Mouse (Mus musculus): ENCODE measurements around the gene Clasp1. TPM values are rescaled to one million over a fixed set of nuclear protein-coding genes. Genes with fewer than 3 reads are reported as not detected.

Gene Clasp1
- polyA plus RNA-seq, 1 experiment from 2014 or later: 91.5 TPM

DNA sequence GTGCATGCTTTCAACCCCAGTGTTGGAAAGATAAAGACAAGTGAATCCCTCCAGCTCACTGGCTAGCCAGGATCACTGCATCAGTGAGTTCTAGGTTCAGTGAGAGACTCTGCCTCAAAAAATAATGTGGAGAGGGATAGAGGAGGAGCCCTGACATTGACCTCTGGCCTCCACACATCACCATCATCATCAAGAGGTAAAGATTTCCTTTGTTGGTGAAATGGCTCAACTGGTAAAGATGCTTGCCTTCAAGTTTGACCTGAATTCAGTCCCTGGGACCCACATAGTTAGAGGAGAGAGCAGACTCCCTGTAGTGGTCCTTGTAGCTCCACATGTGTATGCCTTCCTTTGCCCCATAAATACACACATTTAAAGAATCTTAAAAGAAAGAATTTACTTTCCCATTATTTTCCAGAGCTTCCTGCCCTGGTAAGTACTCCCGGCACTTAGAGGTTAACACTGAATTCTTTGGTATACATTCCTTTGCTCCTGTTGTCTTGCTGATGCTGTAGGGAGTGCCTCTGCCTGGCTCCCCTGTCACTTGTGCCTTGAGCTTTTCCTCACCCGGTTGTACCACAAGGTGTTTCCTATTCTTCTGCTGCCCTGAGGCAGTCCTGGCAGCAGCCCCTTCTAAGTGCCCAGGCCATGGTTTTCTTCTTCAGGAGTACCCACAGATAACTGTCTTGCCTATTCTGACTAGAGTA lies 253.6 kb downstream of the Clasp1 start:
- Histone ChIP-seq H3K27ac (no peak overlapping the region), H3K4me1 (no peaks in the 10 kb centered on the region), H3K4me3 (no peak overlapping the region), H3K9me3 (no peaks in the 10 kb centered on the region), H3K27me3 (ENCODE audit: poor library complexity, severe bottlenecking) (no peaks in the 10 kb centered on the region), H3K36me3 (replicated peaks) (no peaks in the 10 kb centered on the region)
- no peak for DNase-seq (ENCODE audit: extremely low spot score, low spot score)
- 84% methylated on average over 2 of the region's 2 CpGs for WGBS

DNA sequence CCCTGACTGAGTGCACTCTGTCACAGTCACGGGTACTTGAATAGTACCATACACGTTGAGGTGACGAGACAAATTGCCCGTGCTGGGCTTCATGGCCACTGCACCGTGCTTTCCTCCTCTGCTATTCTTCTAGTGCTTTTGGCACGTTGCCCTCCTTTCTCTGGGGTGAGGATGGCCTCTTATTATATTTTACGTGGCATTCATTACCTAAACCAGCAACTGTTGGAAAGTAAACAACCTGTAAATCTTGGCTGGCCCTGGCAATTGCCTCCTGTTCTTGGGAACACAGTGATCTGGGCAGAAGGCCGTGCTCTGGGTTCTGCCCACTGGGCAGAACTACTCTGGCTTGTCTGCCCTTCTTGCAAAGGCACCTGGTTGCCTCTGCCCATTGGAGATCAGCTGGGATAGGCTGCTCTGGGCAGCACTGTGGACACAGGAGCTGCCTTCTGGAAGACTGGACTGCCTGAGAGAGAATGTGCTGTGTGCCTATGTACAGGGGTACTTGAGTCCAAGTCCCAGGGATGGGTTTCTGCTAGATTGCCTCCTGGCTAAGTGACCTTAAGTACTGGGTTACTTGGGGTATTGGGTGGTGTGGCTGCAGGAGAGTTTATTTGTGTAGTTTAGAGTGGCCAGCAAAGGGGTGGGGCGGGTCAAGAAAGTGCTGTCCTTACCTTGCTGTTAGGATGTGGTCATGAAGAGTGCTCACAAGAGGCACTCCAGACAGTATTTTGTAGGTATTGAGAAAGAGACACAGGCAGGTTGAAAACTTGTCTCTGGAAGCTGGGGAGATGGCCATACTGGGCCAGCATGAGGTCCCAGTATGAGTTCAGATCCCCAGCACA lies 254.5 kb downstream of the Clasp1 start:
- no peak overlapping the region for H3K4me3 ChIP-seq
- 85% methylated on average over 9 of the region's 9 CpGs for WGBS
- no peak overlapping the region for H3K27ac ChIP-seq
- no peaks in the 10 kb centered on the region for H3K4me1 ChIP-seq
- DNase-seq (ENCODE audit: extremely low spot score, low spot score): no peak
- no peaks in the 10 kb centered on the region for H3K36me3 ChIP-seq (replicated peaks)
- no peaks in the 10 kb centered on the region for H3K27me3 ChIP-seq (ENCODE audit: poor library complexity, severe bottlenecking)
- no peaks in the 10 kb centered on the region for H3K9me3 ChIP-seq

DNA sequence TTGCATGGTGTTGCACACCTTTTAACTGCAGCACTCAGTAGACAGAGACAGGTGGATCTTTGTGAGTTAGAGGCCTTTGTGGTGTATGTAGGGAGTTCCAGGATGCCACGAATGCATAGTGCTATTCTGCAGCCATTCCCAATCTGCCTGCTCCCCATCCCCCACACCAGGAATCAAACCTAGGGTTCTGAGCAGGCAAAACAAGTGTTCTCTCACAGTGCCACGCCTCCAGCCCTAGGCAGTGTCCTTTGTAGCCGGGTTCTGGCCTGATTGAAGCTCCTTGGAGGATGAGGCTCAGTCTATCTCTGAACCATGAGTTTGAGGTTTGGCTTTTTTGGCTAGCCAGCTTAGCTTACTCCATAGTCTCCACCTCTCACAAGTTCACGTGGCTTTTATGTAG lies 256.8 kb downstream of the Clasp1 start:
- Histone ChIP-seq H3K36me3 (replicated peaks) (no peaks in the 10 kb centered on the region), H3K27me3 (ENCODE audit: poor library complexity, severe bottlenecking) (no peaks in the 10 kb centered on the region), H3K4me3 (no peak overlapping the region), H3K4me1 (peaks cover 11% of the 10 kb centered on the region), H3K27ac (no peak overlapping the region), H3K9me3 (no peaks in the 10 kb centered on the region)
- no peak for DNase-seq (ENCODE audit: extremely low spot score, low spot score)
- WGBS: 65% methylated on average over 4 of the region's 4 CpGs

DNA sequence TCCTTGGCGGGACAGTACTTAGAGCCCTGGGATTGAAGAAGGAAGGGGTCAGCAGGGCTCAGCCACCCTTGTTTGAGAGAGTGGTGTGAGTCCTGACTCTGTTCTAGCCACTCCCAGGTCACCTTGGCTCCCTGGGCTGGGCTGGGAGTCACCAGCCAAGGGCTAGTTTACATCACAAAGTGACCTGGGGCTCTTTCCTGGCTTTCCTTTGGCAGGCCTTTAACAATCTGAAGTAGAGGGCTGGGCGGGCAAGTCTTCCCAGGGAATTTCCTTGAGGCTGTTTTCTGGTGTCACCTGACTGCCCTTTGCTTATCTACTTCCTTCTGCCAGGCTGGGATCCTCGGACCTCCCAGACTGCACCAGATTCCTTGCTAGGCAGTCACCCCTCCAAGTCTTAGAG lies 259.2 kb downstream of the Clasp1 start:
- H3K4me1 ChIP-seq: peaks cover 16% of the 10 kb centered on the region
- H3K27ac ChIP-seq: no peak overlapping the region
- no peak overlapping the region for H3K4me3 ChIP-seq
- no peaks in the 10 kb centered on the region for H3K36me3 ChIP-seq (replicated peaks)
- no peaks in the 10 kb centered on the region for H3K27me3 ChIP-seq (ENCODE audit: poor library complexity, severe bottlenecking)
- no peaks in the 10 kb centered on the region for H3K9me3 ChIP-seq
- DNase-seq (ENCODE audit: extremely low spot score, low spot score): no peak
- WGBS: 30% methylated on average over 3 of the region's 3 CpGs

DNA sequence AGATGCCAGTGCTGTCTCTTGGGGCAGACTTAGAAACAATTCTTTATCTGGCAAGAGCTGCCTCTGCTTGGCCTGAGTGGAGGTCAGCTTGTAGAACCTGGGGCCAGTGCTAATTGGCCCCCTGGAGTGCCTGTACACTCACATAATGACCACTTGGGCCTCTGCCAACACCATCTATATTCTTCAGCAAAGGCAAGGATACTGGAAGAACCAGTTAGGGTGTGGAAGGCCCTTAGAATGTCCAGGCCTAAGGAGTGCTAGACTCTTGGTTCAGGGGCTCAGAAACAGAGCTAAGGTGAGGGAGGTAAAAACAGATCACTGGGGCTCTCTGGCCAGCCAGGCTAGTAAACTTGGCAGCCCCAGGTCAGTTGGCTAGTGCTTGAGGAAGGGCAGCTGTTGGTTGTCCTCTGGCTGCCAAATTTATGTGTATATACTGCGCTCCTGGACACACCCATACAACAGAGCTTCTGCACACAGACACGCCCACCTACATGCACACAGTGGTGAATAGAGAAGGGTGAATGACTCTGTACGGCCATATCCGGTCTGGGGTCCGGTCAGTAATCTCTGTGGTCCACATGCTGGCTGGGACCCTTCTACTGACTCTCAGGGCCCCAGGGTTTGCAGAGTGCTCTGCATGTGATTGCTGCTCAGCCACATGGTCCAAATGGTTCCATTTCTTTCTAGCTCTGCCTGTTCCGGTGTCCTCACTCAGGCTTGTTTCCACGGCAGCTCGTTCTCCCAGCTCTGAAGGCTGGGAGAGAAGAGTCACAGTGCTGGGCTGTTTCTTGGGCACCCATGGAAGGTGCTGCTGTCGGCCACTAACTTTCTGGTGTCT lies 261.3 kb downstream of the Clasp1 start:
- H3K27ac ChIP-seq: 0 out of 2 replicates have a peak overlapping the region, but pooled peaks have one; percentile 35
- WGBS: 80% methylated on average over 9 of the region's 9 CpGs
- peaks cover 16% of the 10 kb centered on the region for H3K4me1 ChIP-seq
- no peak for DNase-seq (ENCODE audit: extremely low spot score, low spot score)
- H3K9me3 ChIP-seq: no peaks in the 10 kb centered on the region
- no peak overlapping the region for H3K4me3 ChIP-seq
- no peaks in the 10 kb centered on the region for H3K36me3 ChIP-seq (replicated peaks)
- H3K27me3 ChIP-seq (ENCODE audit: poor library complexity, severe bottlenecking): no peaks in the 10 kb centered on the region

DNA sequence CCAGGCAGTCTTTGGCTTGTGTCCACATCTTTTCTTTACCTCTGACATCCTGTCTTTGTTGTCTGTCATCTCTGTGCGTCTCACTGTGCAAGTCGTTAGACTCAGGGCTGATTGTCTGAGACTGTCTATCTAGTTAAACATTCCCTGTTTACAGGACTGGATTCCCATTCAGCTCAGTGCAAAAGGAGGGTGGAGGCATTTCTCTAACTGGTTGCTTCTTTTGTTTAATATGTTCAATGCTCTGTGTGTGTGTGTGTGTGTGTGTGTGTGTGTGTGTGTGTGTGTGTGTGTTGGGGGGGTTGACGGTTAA lies 261.9 kb downstream of the Clasp1 start:
- Histone ChIP-seq H3K27ac (0 out of 2 replicates have a peak overlapping the region, but pooled peaks have one; percentile 35), H3K4me3 (no peak overlapping the region), H3K9me3 (no peaks in the 10 kb centered on the region), H3K4me1 (peaks cover 16% of the 10 kb centered on the region), H3K27me3 (ENCODE audit: poor library complexity, severe bottlenecking) (no peaks in the 10 kb centered on the region), H3K36me3 (replicated peaks) (no peaks in the 10 kb centered on the region)
- DNase-seq (ENCODE audit: extremely low spot score, low spot score): no peak
- WGBS: 59% methylated on average over 3 of the region's 3 CpGs

DNA sequence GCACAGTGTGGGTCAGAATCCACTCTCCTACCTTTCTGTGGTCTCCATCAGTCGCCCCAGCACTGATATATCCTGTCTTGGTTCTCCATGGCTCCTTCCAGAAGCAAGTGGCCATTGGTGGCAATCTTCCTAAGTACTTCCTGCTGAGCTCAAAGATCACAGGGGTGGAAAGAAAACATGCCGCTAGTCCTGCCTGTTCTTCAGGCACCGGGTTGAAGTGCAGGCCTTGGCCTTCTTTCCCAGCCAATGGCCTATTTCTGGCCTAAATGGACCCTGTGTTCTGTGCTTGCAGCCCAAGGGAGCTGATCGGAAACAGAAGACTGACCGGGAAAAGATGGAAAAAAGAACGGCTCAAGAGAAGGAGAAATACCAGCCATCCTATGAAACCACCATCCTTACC lies 269.9 kb downstream of the Clasp1 start:
- Histone ChIP-seq H3K27me3 (ENCODE audit: poor library complexity, severe bottlenecking) (no peaks in the 10 kb centered on the region), H3K9me3 (no peaks in the 10 kb centered on the region), H3K27ac (no peak overlapping the region), H3K4me1 (no peaks in the 10 kb centered on the region), H3K36me3 (replicated peaks) (no peaks in the 10 kb centered on the region), H3K4me3 (no peak overlapping the region)
- DNase-seq (ENCODE audit: extremely low spot score, low spot score): no peak
- 79% methylated on average over 6 of the region's 6 CpGs for WGBS

DNA sequence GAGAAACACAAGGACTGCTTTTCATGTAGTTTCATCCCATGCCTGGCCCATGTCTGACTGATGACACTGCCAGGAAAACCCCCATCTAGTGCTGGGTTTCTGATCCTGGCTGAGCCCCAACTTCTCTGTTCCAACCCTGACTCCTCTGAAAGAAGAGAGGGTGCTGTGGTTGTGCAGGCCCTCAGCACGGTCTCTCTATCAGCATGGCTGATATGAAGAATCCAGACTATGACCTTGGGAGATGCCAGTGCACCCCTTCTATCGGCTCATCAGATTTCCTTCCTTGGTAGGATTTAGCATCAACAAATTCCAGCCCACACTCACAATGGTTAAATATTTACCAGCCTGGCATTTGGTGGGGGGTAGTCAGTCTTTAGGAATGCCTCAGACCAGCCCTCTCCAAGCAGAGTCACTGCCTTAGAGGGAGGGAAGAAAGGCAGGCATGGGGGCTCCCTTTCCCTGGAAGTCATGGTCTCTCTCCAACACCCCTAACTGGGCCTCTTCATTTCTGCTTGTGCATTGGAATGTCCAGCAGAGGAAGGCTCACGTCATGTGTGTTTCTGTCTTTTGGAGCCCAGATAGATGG lies 272.1 kb downstream of the Clasp1 start:
- Histone ChIP-seq H3K36me3 (replicated peaks) (no peaks in the 10 kb centered on the region), H3K9me3 (no peaks in the 10 kb centered on the region), H3K4me1 (no peaks in the 10 kb centered on the region), H3K4me3 (no peak overlapping the region), H3K27ac (no peak overlapping the region), H3K27me3 (ENCODE audit: poor library complexity, severe bottlenecking) (no peaks in the 10 kb centered on the region)
- DNase-seq (ENCODE audit: extremely low spot score, low spot score): no peak
- WGBS: 89% methylated on average over 3 of the region's 3 CpGs

Other genes starting within 250 kb of the Clasp1 start
- 0.19 and 0.20 TPM in 2 replicates for gene Gm29106, start 212.5 kb upstream of the Clasp1 start, polyA plus RNA-seq (2016; fragmentation: Nextera tagmentation; extraction: Ambion mirVana)
- gene Tsn, start 77.3 kb upstream of the Clasp1 start, polyA plus RNA-seq (2016; fragmentation: Nextera tagmentation; extraction: Ambion mirVana): 395 and 413 TPM in 2 replicates
- gene Nifk, start 67.2 kb upstream of the Clasp1 start, polyA plus RNA-seq (2016; fragmentation: Nextera tagmentation; extraction: Ambion mirVana): 108 and 113 TPM in 2 replicates
- 0.06 and 0.25 TPM in 2 replicates for gene Tfcp2l1, start 238.9 kb downstream of the Clasp1 start, polyA plus RNA-seq (2016; fragmentation: Nextera tagmentation; extraction: Ambion mirVana)